Mouse (Mus musculus) hindbrain, embryonic 10.5 days (tissue): ENCODE data around the gene Rxfp4. TPM values are rescaled to one million over a fixed set of nuclear protein-coding genes. Genes with fewer than 3 reads are reported as not detected.
"Not testable (repeated sequence)": the region's sequence is repeated elsewhere in the genome, so short reads cannot be mapped to it uniquely, and the experiment has no call there.

Experiments
- DNase-seq: peaks from one replicate; pipeline ENCODE4 v3.0.0-alpha.2; 2017; ENCODE audit warnings: low spot score
- H3K27ac ChIP-seq: fragments of 300-500 bp; sonication (generic); 2 replicates; pipeline ENCODE4 v1.5.1; 2016; ENCODE audit warnings: mild to moderate bottlenecking, moderate library complexity
- H3K27me3 ChIP-seq: fragments of 300-500 bp; sonication (generic); 2 replicates; pipeline ENCODE4 v1.6.1; 2016; ENCODE audit warnings: mild to moderate bottlenecking; ENCODE audit not compliant: poor library complexity, insufficient read depth, severe bottlenecking
- H3K36me3 ChIP-seq: fragments of 300-500 bp; sonication (generic); 2 replicates; pipeline ENCODE4 v1.6.1; 2016; ENCODE audit warnings: mild to moderate bottlenecking, moderate library complexity
- H3K4me1 ChIP-seq: fragments of 300-500 bp; sonication (generic); replicated peaks from 2 replicates; pipeline ENCODE4 v1.6.1; 2016; ENCODE audit warnings: mild to moderate bottlenecking
- H3K4me3 ChIP-seq: fragments of 300-500 bp; sonication (generic); 2 replicates; pipeline ENCODE4 v1.5.1; 2016; ENCODE audit warnings: mild to moderate bottlenecking, moderate library complexity
- H3K9me3 ChIP-seq: fragments of 300-500 bp; sonication (generic); 2 replicates; pipeline ENCODE4 v1.6.1; 2016; ENCODE audit warnings: mild to moderate bottlenecking, moderate library complexity
- WGBS: fragments of 180-500 bp; shearing (Covaris S2); methylation state at CpG from one replicate; pipeline ENCODE4 v1.1.7; 2016; 5-methylcytosine and 5-hydroxymethylcytosine counted together
- polyA plus RNA-seq: library from polyadenylated mRNA; unstranded; fragments of >200 nt; fragmentation: Nextera tagmentation; extraction: Ambion mirVana; gene quantifications from 2 replicates; pipeline ENCODE4 v1.2.1, GENCODE M21; 2016

Rxfp4 gene
- polyA plus RNA-seq, 1 experiment from 2014 or later = not detected

- WGBS = 82% methylated on average over 4 of the region's 4 CpGs
- Histone ChIP-seq H3K4me3 (no peak overlapping the region), H3K27ac (no peak overlapping the region), H3K9me3 (no peaks in the 10 kb centered on the region), H3K36me3 (no peaks in the 10 kb centered on the region), H3K4me1 (peaks cover 18% of the 10 kb centered on the region), H3K27me3 (0 out of 2 replicates have a peak, but pooled peaks cover 6% of the 10 kb centered on the region)
- DNase-seq = no peak
Observed at GRCm38 (mm10) chr3:88609066-88609465, 43.9 kb downstream of the Rxfp4 start.

GRCm38 (mm10) chr3:88607758-88608138, 45.2 kb downstream of the Rxfp4 start:
- Histone ChIP-seq H3K36me3 (no peaks in the 10 kb centered on the region), H3K27me3 (0 out of 2 replicates have a peak, but pooled peaks cover 6% of the 10 kb centered on the region), H3K4me3 (peak overlapping the region; percentile 51), H3K4me1 (peaks cover 21% of the 10 kb centered on the region), H3K9me3 (no peaks in the 10 kb centered on the region), H3K27ac (peak overlapping the region; percentile 62)
- no peak for DNase-seq
- 20% methylated on average over 10 of the region's 10 CpGs for WGBS

- DNase-seq = peak; percentile 95
- H3K4me1 ChIP-seq = peaks cover 21% of the 10 kb centered on the region
- no peaks in the 10 kb centered on the region for H3K36me3 ChIP-seq
- peak overlapping the region; percentile 77 for H3K27ac ChIP-seq
- no peaks in the 10 kb centered on the region for H3K9me3 ChIP-seq
- H3K27me3 ChIP-seq = 0 out of 2 replicates have a peak, but pooled peaks cover 6% of the 10 kb centered on the region
- H3K4me3 ChIP-seq = peak overlapping the region; percentile 51
- under 1% methylated on average over 20 of the region's 20 CpGs for WGBS
Observed at GRCm38 (mm10) chr3:88607065-88607757, 45.7 kb downstream of the Rxfp4 start.

- H3K27me3 ChIP-seq, H3K36me3 ChIP-seq, DNase-seq, H3K9me3 ChIP-seq: not testable (repeated sequence)
- H3K4me3 ChIP-seq = peak within 1 kb of the TSS; percentile 51
- peak within 1 kb of the TSS; percentile 77; the same call in 1 of the 2 replicates for H3K27ac ChIP-seq
- WGBS = 89% methylated on average over 2 of the region's 2 CpGs
- H3K4me1 ChIP-seq = peaks cover 21% of the 10 kb centered on the region
Observed at GRCm38 (mm10) chr3:88605666-88606065, 47.3 kb downstream of the Rxfp4 start, which contains the start of gene Arhgef2. Arhgef2 (plus strand) TSS chr3:88605966.

GRCm38 (mm10) chr3:88604863-88605262, 48.1 kb downstream of the Rxfp4 start:
- Histone ChIP-seq H3K27ac (no peak overlapping the region), H3K27me3 (0 out of 2 replicates have a peak, but pooled peaks cover 6% of the 10 kb centered on the region), H3K4me3 (no peak overlapping the region), H3K36me3 (no peaks in the 10 kb centered on the region), H3K9me3 (no peaks in the 10 kb centered on the region), H3K4me1 (peaks cover 21% of the 10 kb centered on the region)
- WGBS = 92% methylated on average over 7 of the region's 7 CpGs
- DNase-seq = no peak

GRCm38 (mm10) chr3:88603714-88604161, 49.2 kb downstream of the Rxfp4 start:
- Histone ChIP-seq H3K27me3 (0 out of 2 replicates have a peak, but pooled peaks cover 6% of the 10 kb centered on the region), H3K4me3 (no peak overlapping the region), H3K27ac (no peak overlapping the region), H3K4me1 (peaks cover 21% of the 10 kb centered on the region), H3K36me3 (no peaks in the 10 kb centered on the region), H3K9me3 (no peaks in the 10 kb centered on the region)
- WGBS = 32% methylated on average over 6 of the region's 6 CpGs
- DNase-seq = peak; percentile 66

- Histone ChIP-seq H3K36me3 (no peaks in the 10 kb centered on the region), H3K9me3 (no peaks in the 10 kb centered on the region), H3K4me1 (peaks cover 14% of the 10 kb centered on the region), H3K4me3 (no peak overlapping the region), H3K27ac (no peak overlapping the region), H3K27me3 (no peaks in the 10 kb centered on the region)
- no peak for DNase-seq
- 82% methylated on average over 4 of the region's 4 CpGs for WGBS
Observed at GRCm38 (mm10) chr3:88602466-88602865, 50.5 kb downstream of the Rxfp4 start.

Other genes starting within 250 kb of the Rxfp4 start
- 157 and 167 TPM in 2 replicates for gene Pmf1, start 242.8 kb downstream of the Rxfp4 start, polyA plus RNA-seq
- 19.2 and 20.3 TPM in 2 replicates for gene Slc25a44, start 228.0 kb downstream of the Rxfp4 start, polyA plus RNA-seq
- gene Sema4a, start 192.0 kb downstream of the Rxfp4 start, polyA plus RNA-seq = 3.8 and 8.6 TPM in 2 replicates
- gene Lmna, start 143.2 kb downstream of the Rxfp4 start, polyA plus RNA-seq = 13.4 and 24.0 TPM in 2 replicates
- 30.7 and 31.0 TPM in 2 replicates for gene Mex3a, start 120.7 kb downstream of the Rxfp4 start, polyA plus RNA-seq
- 2.1 and 2.9 TPM in 2 replicates for gene Rab25, start 104.8 kb downstream of the Rxfp4 start, polyA plus RNA-seq
- 173 and 180 TPM in 2 replicates for gene Lamtor2, start 100.1 kb downstream of the Rxfp4 start, polyA plus RNA-seq
- gene Ubqln4, start 99.4 kb downstream of the Rxfp4 start, polyA plus RNA-seq = 69.0 and 72.5 TPM in 2 replicates
- 207 and 220 TPM in 2 replicates for gene Ssr2, start 77.3 kb downstream of the Rxfp4 start, polyA plus RNA-seq
- gene Arhgef2, start 47.2 kb downstream of the Rxfp4 start, polyA plus RNA-seq = 111 and 123 TPM in 2 replicates
- gene Khdc4, start 32.7 kb upstream of the Rxfp4 start, polyA plus RNA-seq = 99.6 and 102 TPM in 2 replicates
- 35.7 and 48.5 TPM in 2 replicates for gene Rit1, start 63.7 kb upstream of the Rxfp4 start, polyA plus RNA-seq
- 112 and 147 TPM in 2 replicates for gene Syt11, start 122.0 kb upstream of the Rxfp4 start, polyA plus RNA-seq
- 16.1 and 18.6 TPM in 2 replicates for gene Gon4l, start 182.1 kb upstream of the Rxfp4 start, polyA plus RNA-seq